Mouse (Mus musculus) heart, postnatal 14 days (tissue): Measurements from ENCODE around the gene Gm14147. TPM values are rescaled to one million over a fixed set of nuclear protein-coding genes. Genes with fewer than 3 reads are reported as not detected.
"Not testable (repeated sequence)": the region's sequence is repeated elsewhere in the genome, so short reads cannot be mapped to it uniquely, and the experiment has no call there.

Source experiments
- DNase-seq, 2 experiments: peaks; one replicate each; pipeline ENCODE4 v3.0.0; 2021 to 2022
- intact Hi-C: fragments of 180-260 bp; cut with DNase I; formaldehyde crosslinking; loops from one replicate; pipeline ENCODE4 v1.15.1; 2025
- long read RNA-seq, 2 experiments: library from polyadenylated mRNA; stranded (forward); transcript quantifications; one replicate each; pipeline ENCODE4 v2.0.0; 2021
- total RNA-seq, 2 experiments: library from RNA; stranded (reverse); gene quantifications; 2 replicates each; pipeline ENCODE4 v1.2.3; 2021

Gm14147 gene
- not detected for total RNA-seq
- long read RNA-seq, experiment 1 = 0 reads
- long read RNA-seq, experiment 2 = 0 reads

DNA sequence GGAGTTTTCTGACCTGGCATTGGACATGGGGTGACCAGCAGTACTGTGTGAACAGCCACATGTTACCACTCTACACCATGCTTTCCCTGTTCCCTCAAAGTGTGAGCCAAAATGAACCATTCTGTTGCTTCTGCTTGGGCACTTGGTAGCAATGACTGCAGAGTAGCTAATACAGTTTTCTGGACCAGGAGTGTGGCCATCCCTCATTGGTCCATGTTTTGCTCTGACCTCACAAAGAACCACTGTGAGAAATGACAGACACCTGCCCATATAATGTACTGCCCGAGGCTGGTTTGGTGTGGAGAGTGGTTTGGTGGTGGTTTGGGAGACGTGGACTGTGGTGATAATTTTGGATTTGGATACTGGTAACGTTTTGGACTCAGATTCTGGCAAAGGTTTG, at the start of gene Gm14147:
Gene Gm14147 (plus strand): TSS at position 301 of the 400 bp plus-strand sequence.
- DNase-seq, intact Hi-C loops: not testable (repeated sequence)

DNA sequence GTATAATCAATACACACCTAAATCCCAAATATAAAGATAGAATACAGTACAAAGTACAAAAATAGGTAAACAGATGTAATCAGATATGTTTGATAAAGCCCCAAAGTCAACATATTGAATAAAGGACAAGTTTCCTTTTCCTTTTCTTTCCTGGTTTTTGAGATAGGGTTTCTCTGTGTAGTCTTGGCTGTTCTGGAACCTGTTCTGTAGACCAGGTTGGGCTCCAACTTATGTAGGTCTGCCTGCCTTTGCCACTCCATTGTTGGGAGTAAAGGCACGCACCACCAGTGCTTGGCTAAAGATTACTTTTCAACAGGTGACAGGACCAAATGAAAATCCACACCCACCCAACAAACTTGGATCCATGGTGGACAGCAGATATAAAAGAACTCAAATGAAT, 41.4 kb upstream of the Gm14147 start:
- intact Hi-C loops = no loop called here
- DNase-seq = no peak

DNA sequence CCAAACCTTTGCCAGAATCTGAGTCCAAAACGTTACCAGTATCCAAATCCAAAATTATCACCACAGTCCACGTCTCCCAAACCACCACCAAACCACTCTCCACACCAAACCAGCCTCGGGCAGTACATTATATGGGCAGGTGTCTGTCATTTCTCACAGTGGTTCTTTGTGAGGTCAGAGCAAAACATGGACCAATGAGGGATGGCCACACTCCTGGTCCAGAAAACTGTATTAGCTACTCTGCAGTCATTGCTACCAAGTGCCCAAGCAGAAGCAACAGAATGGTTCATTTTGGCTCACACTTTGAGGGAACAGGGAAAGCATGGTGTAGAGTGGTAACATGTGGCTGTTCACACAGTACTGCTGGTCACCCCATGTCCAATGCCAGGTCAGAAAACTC, 5.8 kb upstream of the Gm14147 start, which contains the start of gene Gm14151:
Gene Gm14151 (minus strand): TSS at position 101 of the 400 bp plus-strand sequence.
- intact Hi-C loops = not testable (repeated sequence)

More for the DNA sequence above, 5.8 kb upstream of the Gm14147 start, which contains the start of gene Gm14151:
- not testable (repeated sequence) for DNase-seq

Other genes with a start within 250 kb of the Gm14147 start
- gene Abhd12, start 193.5 kb upstream of the Gm14147 start, total RNA-seq = 10 to 100 TPM; 34.9 to 39.7 TPM
- 1 to 10 TPM; 2.7 TPM for gene Gins1, start 192.8 kb upstream of the Gm14147 start, total RNA-seq
- gene Ninl, start 58.9 kb upstream of the Gm14147 start, total RNA-seq = 1 to 10 TPM; 1.2 to 1.6 TPM
- gene Nanp, start 58.8 kb upstream of the Gm14147 start, total RNA-seq = 1 to 10 TPM; 2.8 to 3.8 TPM
- gene Gm14151, start 5.9 kb upstream of the Gm14147 start, total RNA-seq = not detected